Mouse (Mus musculus) T-helper 2 cell (primary cell): ENCODE results near the gene Ttc7b.

Experiments
- in situ Hi-C: fragments of 300-600 bp; cut with MboI, MseI; formaldehyde crosslinking; loops from one replicate; pipeline ENCODE4 v1.15.1; 2025; ENCODE audit warnings: high pct_unique_total_duplicates

Ttc7b gene

DNA sequence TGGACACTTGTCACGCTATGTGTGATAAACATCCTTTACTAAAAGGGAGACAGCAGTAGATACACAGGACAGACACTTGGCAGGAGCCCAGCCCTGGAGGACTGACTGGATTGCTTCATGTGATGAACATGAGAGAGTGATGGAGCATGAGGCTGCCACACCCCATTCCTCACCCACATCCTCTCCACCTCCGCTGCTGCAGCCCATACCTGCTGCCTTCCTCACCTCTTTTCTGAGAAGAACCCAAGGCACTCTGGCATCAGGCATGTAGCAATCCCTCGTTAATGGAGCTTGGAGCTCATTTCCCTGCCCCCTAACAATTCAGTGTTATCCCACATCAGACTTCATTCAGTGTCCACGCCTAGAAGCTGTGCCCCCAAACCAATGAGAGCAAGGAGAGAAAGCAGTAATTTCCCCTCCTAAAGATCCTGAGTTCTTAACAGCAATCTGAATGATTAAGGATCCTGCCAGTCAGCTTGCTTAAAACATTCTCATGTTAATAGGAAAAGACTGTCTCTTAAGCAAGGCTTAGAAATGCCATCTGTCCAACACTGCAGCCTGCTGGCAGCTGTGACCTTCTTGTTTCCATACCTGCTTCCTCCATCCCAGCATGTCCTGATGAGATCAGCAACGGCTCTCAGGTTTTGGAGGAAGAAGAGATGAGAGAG, 183.1 kb downstream of the Ttc7b start:
- in situ Hi-C loops = loop anchor here (5.0 kb wide), 1 partner anchor 50 kb away; no protein-coding TSS in a partner anchor

DNA sequence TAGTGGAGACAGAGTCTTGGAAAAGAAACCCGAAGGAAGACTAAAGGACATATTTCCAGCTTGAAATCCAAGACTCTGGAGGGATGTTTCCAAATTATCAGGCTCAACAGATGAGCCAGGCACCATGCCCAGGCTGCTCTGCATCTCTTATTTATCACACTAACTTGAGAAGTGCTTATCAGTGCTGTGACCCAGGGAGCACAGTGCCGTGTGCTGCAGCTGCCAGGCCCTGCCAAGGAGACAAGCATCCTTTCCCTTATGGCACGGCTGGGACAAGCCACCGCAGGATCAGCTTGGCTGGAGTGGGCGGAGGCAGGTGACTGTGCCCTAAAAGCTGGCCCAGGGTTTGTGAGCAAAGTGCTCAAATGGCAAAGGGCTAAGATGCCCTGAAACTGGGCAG, 184.4 kb downstream of the Ttc7b start:
- in situ Hi-C loops = loop anchor here (5.0 kb wide), 1 partner anchor 51 kb away; no protein-coding TSS in a partner anchor

DNA sequence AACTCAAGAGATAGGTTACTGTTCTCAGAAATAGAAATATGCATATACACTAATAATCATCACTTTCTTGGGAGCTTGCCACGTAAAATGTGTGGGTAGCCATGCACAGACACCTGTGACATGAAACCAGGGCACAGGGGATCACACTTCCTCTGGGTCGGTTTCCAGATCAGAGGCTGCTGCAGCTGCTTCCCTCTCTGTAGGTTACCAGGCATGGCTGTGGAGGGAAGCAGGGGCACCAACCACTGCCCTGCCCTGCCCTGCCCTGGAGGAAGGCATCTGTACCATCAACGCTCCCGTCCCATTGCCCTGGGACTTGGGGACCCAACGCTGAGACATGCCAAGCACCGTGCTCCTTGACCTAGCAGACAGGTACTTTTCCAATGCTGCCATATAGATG, 188.8 kb downstream of the Ttc7b start:
- in situ Hi-C loops = no loop called here

DNA sequence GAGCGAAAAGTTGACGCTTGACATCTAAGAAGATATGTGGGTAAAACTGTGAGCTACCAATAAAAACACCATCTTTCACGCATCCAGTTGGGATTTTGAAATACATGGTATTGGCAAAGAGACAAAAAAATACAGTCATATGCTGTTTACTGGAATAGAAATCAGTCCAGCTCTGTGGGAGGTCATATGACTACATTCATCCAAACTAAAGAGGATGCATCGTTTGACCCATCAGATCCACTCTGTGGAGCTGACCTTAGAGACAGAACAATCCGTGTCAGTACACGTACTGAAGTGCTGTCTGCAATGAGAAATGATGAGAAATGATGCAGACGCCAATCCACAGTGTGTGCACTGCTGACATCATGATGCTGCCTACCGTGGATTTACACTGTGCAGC, 190.4 kb downstream of the Ttc7b start:
- in situ Hi-C loops = no loop called here

DNA sequence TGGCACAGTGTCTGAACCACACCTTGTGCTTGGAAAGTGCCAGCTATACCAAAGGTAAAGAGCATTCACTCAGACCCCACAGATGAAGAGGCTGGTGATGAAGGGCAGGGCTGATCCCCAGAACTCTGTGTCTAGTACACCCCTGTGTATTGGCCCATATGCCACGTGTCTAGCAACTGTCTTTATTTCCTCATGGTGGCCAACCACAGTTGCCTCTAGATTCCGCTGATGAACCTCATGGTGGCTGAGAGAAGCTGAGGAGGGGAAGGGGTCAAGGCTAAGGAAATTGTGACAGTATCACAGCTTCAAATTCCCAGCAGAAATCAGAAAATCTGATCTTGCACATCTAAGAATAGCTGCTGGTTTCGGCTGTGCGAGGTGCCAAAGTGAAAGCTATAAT, 191.6 kb downstream of the Ttc7b start:
- in situ Hi-C loops = no loop called here

GRCm38 (mm10) chr12:100328557-100328956, 192.1 kb downstream of the Ttc7b start:
- in situ Hi-C loops = no loop called here

- in situ Hi-C loops = no loop called here
Measured at GRCm38 (mm10) chr12:100326732-100327131, 193.9 kb downstream of the Ttc7b start.

GRCm38 (mm10) chr12:100325618-100326017, 195.0 kb downstream of the Ttc7b start:
- in situ Hi-C loops = no loop called here

- in situ Hi-C loops = no loop called here
Measured at GRCm38 (mm10) chr12:100325212-100325611, 195.4 kb downstream of the Ttc7b start.

- in situ Hi-C loops = no loop called here
Measured at GRCm38 (mm10) chr12:100323641-100324040, 197.0 kb downstream of the Ttc7b start.

GRCm38 (mm10) chr12:100322225-100322624, 198.4 kb downstream of the Ttc7b start:
- in situ Hi-C loops = no loop called here

GRCm38 (mm10) chr12:100321545-100321944, 199.1 kb downstream of the Ttc7b start:
- in situ Hi-C loops = no loop called here

- in situ Hi-C loops = no loop called here
Measured at GRCm38 (mm10) chr12:100319746-100320145, 200.9 kb downstream of the Ttc7b start.

DNA sequence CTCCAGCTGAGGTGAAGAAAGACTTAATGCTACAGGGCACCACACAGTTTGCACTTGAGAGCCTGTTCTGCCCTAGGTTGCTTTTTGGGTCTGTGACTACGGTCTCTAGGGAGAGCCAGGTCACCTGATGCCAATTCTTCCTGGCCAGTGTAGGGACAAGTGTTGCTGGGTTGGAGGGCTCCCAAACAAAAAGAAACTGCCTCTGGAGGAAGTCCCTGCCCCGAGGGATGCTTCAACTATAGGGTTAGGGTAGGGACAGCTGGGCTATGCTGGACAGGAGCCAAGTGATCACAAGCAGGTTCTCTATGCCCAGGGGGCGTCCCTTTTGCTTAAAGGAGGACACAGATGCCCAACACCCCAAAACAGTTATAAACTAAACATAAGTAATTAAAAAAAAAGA, 202.7 kb downstream of the Ttc7b start:
- in situ Hi-C loops = no loop called here

DNA sequence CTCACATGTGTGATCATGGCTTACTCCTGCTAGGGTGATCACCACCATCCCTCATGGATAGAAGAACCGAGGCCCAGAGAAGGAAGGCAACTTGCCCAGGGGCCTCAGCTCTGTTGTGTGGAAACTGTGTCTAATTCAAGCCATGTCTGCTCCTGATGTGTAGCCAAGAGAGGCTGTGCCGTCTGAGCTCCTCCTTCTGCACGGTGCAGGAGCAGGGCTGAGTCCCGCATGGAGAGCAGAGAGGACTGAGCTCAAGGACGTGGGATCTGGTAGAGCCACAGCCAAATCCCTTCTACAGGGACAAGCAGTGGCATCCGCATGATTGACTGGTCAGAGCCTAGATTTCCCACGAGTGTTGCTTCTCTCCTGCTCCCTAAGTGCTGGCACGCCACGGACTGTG, 204.5 kb downstream of the Ttc7b start:
- in situ Hi-C loops = no loop called here

- in situ Hi-C loops = no loop called here
Measured at GRCm38 (mm10) chr12:100315119-100315885, 205.3 kb downstream of the Ttc7b start.

DNA sequence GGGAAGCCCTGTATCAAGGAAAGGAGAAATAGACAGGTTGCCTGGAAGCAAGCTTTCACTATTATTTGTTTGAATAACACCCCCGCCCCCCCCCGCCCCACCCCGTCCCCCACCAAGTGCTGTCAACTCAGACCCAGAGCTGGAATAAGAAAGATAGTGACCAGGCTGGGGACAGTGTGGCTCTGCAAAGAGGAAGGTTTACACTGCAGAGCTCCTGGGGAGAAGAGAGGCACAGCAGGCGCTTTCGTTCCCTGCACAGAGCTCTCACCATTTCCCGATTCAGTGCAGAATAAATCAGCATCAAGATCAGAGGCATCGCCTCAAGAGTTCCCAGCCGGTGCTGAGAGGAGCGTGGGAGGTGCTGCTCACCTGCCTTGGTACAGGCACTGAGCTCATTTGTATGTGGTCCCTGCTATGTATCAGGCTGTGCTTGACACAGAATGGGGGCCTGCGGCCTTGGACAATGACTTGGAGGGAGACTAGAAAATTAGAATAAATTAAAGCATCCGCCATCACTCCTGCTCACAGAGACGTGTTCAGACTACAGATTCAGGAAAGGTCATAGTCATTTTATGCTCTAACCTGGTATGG, 206.7 kb downstream of the Ttc7b start:
- in situ Hi-C loops = no loop called here

GRCm38 (mm10) chr12:100313209-100313608, 207.4 kb downstream of the Ttc7b start:
- in situ Hi-C loops = no loop called here

DNA sequence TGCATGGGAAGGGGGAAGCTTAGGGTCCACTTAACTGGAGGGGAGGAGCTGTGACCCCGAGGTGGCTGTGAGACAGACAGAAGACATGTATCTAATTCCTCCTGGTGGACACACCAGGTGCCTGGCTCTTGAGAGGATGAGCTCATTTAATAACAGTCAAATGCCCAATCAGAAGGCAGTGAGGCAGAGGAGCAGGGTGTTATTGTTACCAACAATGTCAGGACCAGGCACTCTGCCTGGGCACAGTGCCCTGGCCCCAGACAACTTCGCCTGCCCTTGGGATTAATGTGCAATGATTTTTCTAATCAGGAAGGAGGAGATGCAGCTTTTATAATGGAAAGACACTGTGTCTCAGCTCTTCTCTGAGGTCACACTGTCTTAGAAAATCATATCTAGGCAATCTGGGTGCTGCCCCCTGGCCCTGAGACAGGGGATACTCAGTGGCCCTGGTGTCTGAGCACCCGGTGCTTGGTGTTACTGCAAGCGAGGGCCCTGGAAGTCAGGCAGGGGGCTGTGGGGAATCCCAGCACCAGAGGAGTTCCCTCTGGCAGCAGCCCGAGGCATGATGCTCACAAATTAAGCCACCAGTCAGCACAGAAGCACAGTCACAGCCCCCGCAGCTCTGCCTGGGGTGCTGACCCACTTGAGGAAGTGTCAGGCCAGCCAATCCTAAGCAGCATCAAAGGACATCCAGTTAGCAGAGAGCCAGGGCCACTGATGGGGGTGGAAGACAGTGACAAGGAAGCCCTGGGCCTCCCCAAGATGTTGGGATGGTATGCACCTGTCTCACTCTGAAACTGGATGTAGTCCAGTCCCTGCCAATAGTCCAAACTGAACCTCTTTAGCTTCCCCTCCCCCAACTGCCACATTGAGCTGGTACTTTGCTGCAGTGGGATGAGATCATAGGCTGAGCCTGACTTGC, 209.9 kb downstream of the Ttc7b start:
- in situ Hi-C loops = no loop called here

DNA sequence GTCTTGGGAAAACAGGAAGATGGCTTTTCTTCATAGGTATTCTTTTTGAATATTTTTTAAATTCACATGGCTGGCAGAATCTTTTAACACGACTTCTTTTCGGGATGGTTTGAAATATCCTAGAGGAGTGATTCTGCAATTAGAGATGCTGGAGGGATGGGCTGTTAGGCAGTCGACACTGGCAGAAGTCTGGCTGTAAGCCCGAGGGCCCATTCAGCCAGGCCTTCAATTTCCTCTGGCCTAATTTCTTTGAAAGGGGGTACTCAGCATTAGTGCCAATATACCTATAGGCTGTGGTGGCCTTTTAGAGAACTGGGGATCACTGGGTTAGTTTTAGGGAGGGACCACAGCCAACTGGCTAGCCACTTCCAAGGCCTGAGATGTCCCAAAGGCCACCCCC, 211.4 kb downstream of the Ttc7b start:
- in situ Hi-C loops = no loop called here

GRCm38 (mm10) chr12:100307501-100308260, 212.9 kb downstream of the Ttc7b start:
- in situ Hi-C loops = no loop called here
